Mouse (Mus musculus) thymus, adult 2 months (tissue): ENCODE measurements around the gene Sstr2.

ENCODE experiments used
- CTCF ChIP-seq: fragments of 200-500 bp; IDR thresholded peaks from 2 replicates; pipeline ENCODE4 v1.5.1; 2012; ENCODE audit warnings: mild to moderate bottlenecking, control low read depth, low read length, moderate library complexity, borderline replicate concordance; ENCODE audit not compliant: control insufficient read depth, poor library complexity, insufficient read depth; ENCODE audit errors: extremely low read depth
- POLR2A ChIP-seq: fragments of 200-500 bp; IDR thresholded peaks from 2 replicates; pipeline ENCODE4 v1.6.1; 2012; ENCODE audit warnings: mild to moderate bottlenecking, low read length, control low read depth, moderate library complexity; ENCODE audit not compliant: control insufficient read depth, poor library complexity, insufficient read depth; ENCODE audit errors: extremely low read depth

DNA sequence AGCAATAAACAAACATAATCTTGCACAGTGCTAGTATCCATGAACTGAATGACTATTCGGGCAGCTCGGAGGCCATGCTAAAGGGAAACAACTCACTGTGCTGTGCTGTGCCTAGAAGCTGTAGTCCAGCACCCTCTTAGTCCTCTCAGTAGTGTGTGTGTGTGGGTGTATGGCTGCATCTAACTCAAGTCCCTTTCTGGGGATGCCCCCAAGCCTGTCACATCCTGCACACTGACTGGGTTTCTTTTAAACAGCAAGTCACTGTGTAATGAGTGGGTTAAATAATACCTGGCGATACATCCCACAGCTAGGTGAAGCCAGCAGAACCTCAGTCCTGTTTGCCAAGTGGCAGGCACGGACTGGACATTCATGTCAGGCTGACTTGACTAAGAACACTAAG is 39.6 kb downstream of the Sstr2 start:
- TF ChIP-seq CTCF = no peak
- TF ChIP-seq POLR2A = no peak
